Mouse (Mus musculus) midbrain, embryonic 13.5 days (tissue): ENCODE results near the gene Rpl36a. TPM values are rescaled to one million over a fixed set of nuclear protein-coding genes. Genes with fewer than 3 reads are reported as not detected.

Experiments
- ATAC-seq: fragments of 200-750 bp; cut with Nextera tagmentation; 2 replicates; pipeline ENCODE4 v1.8.0; 2017; ENCODE audit warnings: mild to moderate bottlenecking, moderate TSS enrichment, moderate library complexity
- H3K27ac ChIP-seq: fragments of 300-500 bp; sonication (generic); 2 replicates; pipeline ENCODE4 v1.5.1; 2015; ENCODE audit warnings: inconsistent platforms, mild to moderate bottlenecking, moderate library complexity
- H3K27me3 ChIP-seq: fragments of 300-500 bp; sonication (generic); 2 replicates; pipeline ENCODE4 v1.6.1; 2015; ENCODE audit warnings: mild to moderate bottlenecking, inconsistent platforms
- H3K36me3 ChIP-seq: fragments of 300-500 bp; sonication (generic); 2 replicates; pipeline ENCODE4 v1.6.1; 2015; ENCODE audit warnings: mild to moderate bottlenecking, inconsistent platforms
- H3K4me1 ChIP-seq: fragments of 300-500 bp; sonication (generic); replicated peaks from 2 replicates; pipeline ENCODE4 v1.6.1; 2015; ENCODE audit warnings: inconsistent platforms
- H3K4me2 ChIP-seq: fragments of 300-500 bp; sonication (generic); replicated peaks from 2 replicates; pipeline ENCODE4 v1.6.1; 2015; ENCODE audit warnings: moderate library complexity, mild to moderate bottlenecking, inconsistent platforms
- H3K4me3 ChIP-seq: fragments of 300-500 bp; sonication (generic); replicated peaks from 2 replicates; pipeline ENCODE4 v1.5.1; 2015; ENCODE audit warnings: mild to moderate bottlenecking, inconsistent platforms
- H3K9ac ChIP-seq: fragments of 300-500 bp; sonication (generic); replicated peaks from 2 replicates; pipeline ENCODE4 v1.6.1; 2015; ENCODE audit warnings: mild to moderate bottlenecking, inconsistent platforms
- H3K9me3 ChIP-seq: fragments of 300-500 bp; sonication (generic); 2 replicates; pipeline ENCODE4 v1.6.1; 2016; ENCODE audit warnings: mild to moderate bottlenecking, inconsistent platforms
- WGBS: fragments of 180-500 bp; shearing (Covaris S2); methylation state at CpG from one replicate; pipeline ENCODE4 v1.1.7; 2015; 5-methylcytosine and 5-hydroxymethylcytosine counted together
- polyA plus RNA-seq: library from polyadenylated mRNA; unstranded; fragments of >200 nt; fragmentation: Nextera tagmentation; extraction: Ambion mirVana; gene quantifications from 2 replicates; pipeline ENCODE4 v1.2.1, GENCODE M21; 2015

Rpl36a gene
- polyA plus RNA-seq, 1 experiment from 2014 or later = 211 TPM

GRCm38 (mm10) chrX:134577896-134578295, 7.6 kb upstream of the Rpl36a start:
- Histone ChIP-seq H3K27me3 (no peaks in the 10 kb centered on the region), H3K4me1 (no peaks in the 10 kb centered on the region), H3K4me2 (no peak overlapping the region), H3K9me3 (no peaks in the 10 kb centered on the region), H3K9ac (no peak overlapping the region), H3K36me3 (no peaks in the 10 kb centered on the region), H3K27ac (no peak overlapping the region), H3K4me3 (no peak overlapping the region)
- no peak for ATAC-seq
- WGBS = 87% methylated on average over 4 of the region's 4 CpGs

- 89% methylated on average over 14 of the region's 14 CpGs for WGBS
- H3K9me3 ChIP-seq = no peaks in the 10 kb centered on the region
- ATAC-seq = no peak
Observed at GRCm38 (mm10) chrX:134580528-134581305, 4.7 kb upstream of the Rpl36a start.

DNA sequence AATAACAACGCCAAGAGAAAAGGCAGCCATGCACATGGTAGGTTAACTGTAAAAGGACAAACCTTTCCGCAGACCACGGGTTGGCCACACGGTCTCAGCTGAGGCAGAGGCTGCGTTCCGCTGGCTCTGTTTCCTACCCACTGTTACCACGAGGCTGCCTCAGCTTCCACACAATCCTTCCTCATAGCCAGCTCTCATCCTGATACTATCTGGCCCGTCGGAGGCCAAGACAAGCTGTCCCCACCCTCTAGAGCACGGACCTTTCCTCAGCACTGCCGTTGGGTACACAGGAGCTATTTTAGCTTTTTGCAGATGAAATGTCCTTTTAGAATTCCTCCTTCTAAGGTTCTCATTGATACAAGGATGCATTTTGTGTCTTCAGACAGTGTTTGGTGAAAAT, 3.2 kb upstream of the Rpl36a start:
- Histone ChIP-seq H3K4me1 (peaks cover 9% of the 10 kb centered on the region), H3K4me2 (no peak overlapping the region), H3K27ac (no peak overlapping the region), H3K9me3 (no peaks in the 10 kb centered on the region), H3K36me3 (no peaks in the 10 kb centered on the region), H3K9ac (no peak overlapping the region), H3K27me3 (no peaks in the 10 kb centered on the region), H3K4me3 (no peak overlapping the region)
- ATAC-seq = no peak
- 89% methylated on average over 11 of the region's 11 CpGs for WGBS

More at GRCm38 (mm10) chrX:134580528-134581305, 4.7 kb upstream of the Rpl36a start:
- Histone ChIP-seq H3K27ac (no peak overlapping the region), H3K4me1 (no peaks in the 10 kb centered on the region), H3K36me3 (no peaks in the 10 kb centered on the region), H3K27me3 (no peaks in the 10 kb centered on the region), H3K9ac (no peak overlapping the region), H3K4me2 (no peak overlapping the region), H3K4me3 (no peak overlapping the region)

DNA sequence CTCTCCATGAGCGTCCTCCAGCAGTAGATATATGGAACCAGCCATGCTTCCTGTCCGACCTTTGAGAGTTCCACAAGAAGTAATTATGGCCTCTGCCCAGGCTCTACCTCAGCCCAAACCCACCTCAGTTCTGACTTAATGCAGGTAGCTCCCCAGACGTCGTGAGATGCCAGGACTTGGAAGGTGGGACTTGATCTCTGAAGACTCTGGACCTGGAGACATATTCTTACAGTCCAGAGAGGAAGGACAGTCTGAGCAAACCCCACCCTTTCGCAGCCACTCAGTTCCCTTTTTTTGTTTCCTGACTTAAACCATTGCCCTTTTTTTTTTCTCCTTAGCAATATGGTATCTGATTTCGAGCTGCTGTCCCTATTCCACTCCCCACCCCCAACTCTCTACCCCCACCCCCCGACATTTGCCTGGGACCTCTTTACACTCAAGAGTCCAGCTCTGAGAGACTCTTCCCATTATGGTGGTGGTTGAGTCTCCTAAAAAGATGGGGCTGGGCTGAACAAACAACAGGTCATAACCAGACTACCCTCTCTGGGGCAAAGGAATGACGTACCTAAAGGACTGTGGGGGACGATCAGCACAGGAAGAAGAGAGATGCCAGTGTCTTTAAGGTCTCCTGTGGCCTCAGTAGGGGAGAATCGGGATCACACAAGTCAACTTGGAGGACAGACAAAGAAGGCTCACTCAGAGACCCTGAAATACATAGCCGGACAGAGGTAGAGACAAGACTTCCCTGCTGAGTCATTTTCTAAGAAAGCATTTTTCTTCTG, 2.4 kb upstream of the Rpl36a start, which contains the start of gene Btk:
TSS of gene Btk (minus strand) at position 683 of the 782 bp plus-strand sequence.
- Histone ChIP-seq H3K9ac (no peak within 1 kb of the TSS), H3K4me3 (no peak within 1 kb of the TSS), H3K27me3 (no peaks in the 10 kb centered on the region), H3K4me2 (no peak within 1 kb of the TSS), H3K27ac (no peak within 1 kb of the TSS), H3K4me1 (peaks cover 12% of the 10 kb centered on the region), H3K9me3 (no peaks in the 10 kb centered on the region), H3K36me3 (no peaks in the 10 kb centered on the region)
- no peak for ATAC-seq
- 84% methylated on average over 11 of the region's 11 CpGs for WGBS

GRCm38 (mm10) chrX:134586447-134586846, 993 bp downstream of the Rpl36a start:
- H3K4me1 ChIP-seq = peaks cover 12% of the 10 kb centered on the region
- H3K4me2 ChIP-seq = peak overlapping the region; percentile 64
- H3K27me3 ChIP-seq = no peaks in the 10 kb centered on the region
- H3K27ac ChIP-seq = no peak overlapping the region
- 44% methylated on average over 8 of the region's 8 CpGs for WGBS
- peak overlapping the region; percentile 50 for H3K4me3 ChIP-seq
- H3K9ac ChIP-seq = peak overlapping the region; percentile 74
- H3K36me3 ChIP-seq = peaks cover 10% of the 10 kb centered on the region
- no peak for ATAC-seq
- no peaks in the 10 kb centered on the region for H3K9me3 ChIP-seq

DNA sequence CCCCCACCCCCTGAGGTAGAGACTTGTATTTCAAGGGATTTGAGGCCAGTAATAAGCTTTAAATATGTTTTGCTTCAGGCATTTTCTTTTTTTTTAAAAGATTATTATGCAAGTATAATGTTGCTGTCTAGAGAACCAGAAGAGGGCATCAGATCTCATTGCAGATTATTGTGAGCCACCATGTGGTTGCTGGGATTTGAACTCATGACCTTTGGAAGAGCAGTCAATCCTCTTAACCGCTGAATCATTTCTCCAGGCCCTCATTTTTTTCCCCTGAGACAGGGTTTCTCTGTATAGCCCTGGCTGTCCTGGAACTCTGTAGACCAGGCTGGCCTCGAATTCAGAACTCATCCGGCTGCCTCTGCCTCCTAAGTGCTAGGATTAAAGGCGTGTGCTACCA, 2.8 kb downstream of the Rpl36a start:
- whole genome bisulfite sequencing = 86% methylated on average over 4 of the region's 4 CpGs
- Histone ChIP-seq H3K9ac (no peak overlapping the region), H3K27me3 (no peaks in the 10 kb centered on the region), H3K27ac (no peak overlapping the region), H3K4me3 (no peak overlapping the region), H3K4me1 (peaks cover 12% of the 10 kb centered on the region), H3K4me2 (no peak overlapping the region), H3K9me3 (no peaks in the 10 kb centered on the region), H3K36me3 (peaks cover 10% of the 10 kb centered on the region)
- no peak for ATAC-seq

GRCm38 (mm10) chrX:134588997-134589396, 3.5 kb downstream of the Rpl36a start:
- WGBS = 78% methylated on average over 3 of the region's 3 CpGs
- no peak for ATAC-seq
- H3K36me3 ChIP-seq = peaks cover 10% of the 10 kb centered on the region

DNA sequence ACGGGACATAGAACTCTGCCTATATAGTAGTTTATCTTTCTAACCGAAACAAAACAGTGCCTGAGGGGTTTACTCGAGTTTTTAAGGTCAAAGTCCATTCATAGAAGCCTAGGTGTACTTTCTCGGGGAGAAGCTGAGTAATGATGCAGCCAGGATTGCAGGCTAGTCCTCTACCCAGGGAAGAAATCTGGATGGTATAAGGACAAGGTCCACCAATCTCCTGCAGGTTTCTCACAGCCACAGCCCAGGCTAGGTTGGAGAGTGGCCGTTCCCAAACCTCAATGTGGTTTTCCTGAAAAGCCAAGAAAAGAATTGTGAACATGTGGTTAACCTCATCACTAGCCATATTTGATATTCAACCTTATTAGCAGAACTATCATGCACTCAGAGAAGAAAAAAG, 4.4 kb downstream of the Rpl36a start:
- Histone ChIP-seq H3K4me2 (no peak overlapping the region), H3K9me3 (no peaks in the 10 kb centered on the region), H3K27ac (no peak overlapping the region), H3K4me1 (peaks cover 12% of the 10 kb centered on the region), H3K9ac (no peak overlapping the region), H3K4me3 (no peak overlapping the region), H3K36me3 (peaks cover 10% of the 10 kb centered on the region), H3K27me3 (no peaks in the 10 kb centered on the region)
- WGBS = 69% methylated on average over 5 of the region's 5 CpGs
- no peak for ATAC-seq

More at GRCm38 (mm10) chrX:134588997-134589396, 3.5 kb downstream of the Rpl36a start:
- Histone ChIP-seq H3K9me3 (no peaks in the 10 kb centered on the region), H3K27ac (no peak overlapping the region), H3K4me1 (peaks cover 12% of the 10 kb centered on the region), H3K4me3 (no peak overlapping the region), H3K9ac (no peak overlapping the region), H3K27me3 (no peaks in the 10 kb centered on the region), H3K4me2 (no peak overlapping the region)

- H3K4me3 ChIP-seq = peak overlapping the region; percentile 53
- H3K27me3 ChIP-seq = no peaks in the 10 kb centered on the region
- 0 out of 2 replicates have a peak, but pooled peaks have one; percentile 3 for ATAC-seq
- WGBS = 33% methylated on average over 10 of the region's 10 CpGs
- H3K27ac ChIP-seq = peak overlapping the region; percentile 77
- H3K4me2 ChIP-seq = peak overlapping the region; percentile 62
- no peaks in the 10 kb centered on the region for H3K9me3 ChIP-seq
- no peaks in the 10 kb centered on the region for H3K36me3 ChIP-seq
- H3K4me1 ChIP-seq = peaks cover 21% of the 10 kb centered on the region
- peak overlapping the region; percentile 61 for H3K9ac ChIP-seq
Observed at GRCm38 (mm10) chrX:134599922-134600565, 14.6 kb downstream of the Rpl36a start.

- Histone ChIP-seq H3K4me2 (peak within 1 kb of the TSS; percentile 62), H3K4me3 (peak within 1 kb of the TSS; percentile 53), H3K27me3 (no peaks in the 10 kb centered on the region), H3K27ac (peak within 1 kb of the TSS; percentile 91), H3K36me3 (no peaks in the 10 kb centered on the region), H3K4me1 (peaks cover 21% of the 10 kb centered on the region), H3K9me3 (no peaks in the 10 kb centered on the region), H3K9ac (peak within 1 kb of the TSS; percentile 61)
- peak; percentile 98 for ATAC-seq
- 21% methylated on average over 33 of the region's 33 CpGs for WGBS
Observed at GRCm38 (mm10) chrX:134600659-134601379, 15.4 kb downstream of the Rpl36a start, which contains the start of the genes Gla and Hnrnph2. Gene Gla (minus strand): TSS chrX:134601125. Gene Hnrnph2 (plus strand): TSS chrX:134601179.

GRCm38 (mm10) chrX:134601380-134602120, 16.1 kb downstream of the Rpl36a start:
- peak; percentile 91 for ATAC-seq
- peak overlapping the region; percentile 55 for H3K4me2 ChIP-seq
- H3K9ac ChIP-seq = peak overlapping the region; percentile 57
- WGBS = 23% methylated on average over 42 of the region's 43 CpGs
- H3K27ac ChIP-seq = peak overlapping the region; percentile 91
- H3K4me1 ChIP-seq = peaks cover 21% of the 10 kb centered on the region
- no peaks in the 10 kb centered on the region for H3K9me3 ChIP-seq
- H3K4me3 ChIP-seq = peak overlapping the region; percentile 53
- no peaks in the 10 kb centered on the region for H3K27me3 ChIP-seq
- no peaks in the 10 kb centered on the region for H3K36me3 ChIP-seq
